Mouse (Mus musculus) B cell, adult (primary cell): ENCODE data around the gene Ephb2. TPM values are rescaled to one million over a fixed set of nuclear protein-coding genes. Genes with fewer than 3 reads are reported as not detected.

Source experiments
- total RNA-seq: library from RNA; stranded (reverse); gene quantifications from 4 replicates; pipeline ENCODE4 v1.2.4, GENCODE M21; 2023; ENCODE audit not compliant: inconsistent age

The Ephb2 gene
- total RNA-seq: not detected in 4 replicates

DNA sequence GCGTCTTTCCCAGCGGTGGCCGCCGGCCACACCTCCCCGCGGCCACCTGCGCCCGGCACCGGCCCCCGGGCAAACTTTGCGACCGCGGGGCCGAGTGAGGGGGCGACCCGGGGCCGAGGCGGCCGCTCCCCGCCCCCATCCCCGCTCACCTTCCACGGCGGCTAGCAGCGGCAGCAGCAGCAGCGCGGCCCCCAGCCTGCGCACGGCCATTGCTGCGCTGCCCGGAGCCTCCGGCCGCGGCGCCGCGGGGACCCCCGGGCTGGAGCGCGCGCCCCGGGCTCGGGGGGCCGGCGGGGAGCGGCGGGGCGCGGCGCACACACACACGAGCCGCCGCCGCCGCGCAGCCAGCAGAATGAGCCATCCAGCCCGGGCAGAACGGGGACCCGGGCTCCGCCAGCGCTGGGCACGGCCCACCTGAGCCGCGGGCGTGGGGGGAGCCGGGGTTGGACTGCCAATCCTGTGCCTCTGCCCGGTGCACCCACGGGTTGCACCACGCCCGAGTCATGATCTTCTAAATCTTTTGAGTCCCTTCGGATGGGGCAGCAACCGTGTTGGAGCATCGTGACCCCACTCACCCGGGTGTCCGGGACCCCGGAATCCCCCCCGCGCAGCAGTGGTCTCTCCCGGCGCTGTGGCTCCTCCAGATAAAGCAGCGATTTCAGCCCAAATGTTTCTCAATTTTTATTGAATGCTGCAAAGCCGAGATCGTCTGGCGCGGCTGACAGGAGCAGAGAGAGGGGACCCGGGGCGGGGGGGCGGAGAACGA lies at the start of gene Ephb2:
Ephb2 (minus strand) TSS at position 368 of the 766 bp plus-strand sequence.

DNA sequence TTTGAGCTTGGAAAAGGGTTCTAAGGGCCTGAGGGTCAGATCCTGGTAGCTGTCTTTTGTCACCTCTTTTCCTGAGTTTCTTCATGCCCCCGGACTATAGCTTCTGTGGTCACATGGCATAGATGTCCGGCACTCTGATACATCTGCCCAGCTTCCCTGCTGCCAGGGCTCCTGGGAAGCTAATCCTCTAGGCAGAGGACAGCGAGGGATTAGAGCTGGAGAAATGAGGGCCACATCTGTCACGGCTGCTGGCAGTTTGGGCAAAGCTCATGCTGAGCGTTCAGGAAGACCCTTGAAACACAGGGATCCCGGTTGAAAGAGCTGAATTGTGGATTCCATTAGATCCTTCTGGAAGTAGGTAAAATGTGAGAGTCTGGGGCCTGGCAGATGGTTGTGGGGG lies 213.4 kb downstream of the Ephb2 start, which contains the start of gene Lactbl1:
Lactbl1 (plus strand) TSS at position 234 of the 400 bp plus-strand sequence.

DNA sequence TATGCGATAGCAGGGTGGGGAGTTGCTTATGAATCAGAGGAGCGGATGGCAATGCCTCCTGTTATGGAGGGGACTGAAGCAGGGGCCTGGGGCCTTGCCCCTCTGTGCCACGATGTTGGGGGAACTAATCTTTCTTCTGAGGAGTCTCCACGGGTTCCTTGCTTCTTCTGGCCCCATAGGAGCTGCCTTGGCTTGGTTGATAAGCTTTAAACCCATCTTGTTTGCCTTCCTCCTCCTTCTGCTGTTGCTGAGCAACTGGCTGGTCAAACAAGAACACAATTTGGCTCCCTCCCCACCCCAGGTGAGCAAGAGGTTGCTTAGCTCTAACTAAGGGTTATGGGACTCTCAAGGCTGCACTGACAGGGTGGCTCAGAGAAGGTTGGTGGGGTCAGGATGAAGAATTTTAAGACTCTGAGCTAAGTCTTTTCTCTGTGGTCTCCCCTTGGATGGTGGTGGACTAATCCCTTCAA lies 225.4 kb downstream of the Ephb2 start, which contains the start of gene Tex46:
Tex46 (plus strand) TSS at position 51 of the 470 bp plus-strand sequence.

DNA sequence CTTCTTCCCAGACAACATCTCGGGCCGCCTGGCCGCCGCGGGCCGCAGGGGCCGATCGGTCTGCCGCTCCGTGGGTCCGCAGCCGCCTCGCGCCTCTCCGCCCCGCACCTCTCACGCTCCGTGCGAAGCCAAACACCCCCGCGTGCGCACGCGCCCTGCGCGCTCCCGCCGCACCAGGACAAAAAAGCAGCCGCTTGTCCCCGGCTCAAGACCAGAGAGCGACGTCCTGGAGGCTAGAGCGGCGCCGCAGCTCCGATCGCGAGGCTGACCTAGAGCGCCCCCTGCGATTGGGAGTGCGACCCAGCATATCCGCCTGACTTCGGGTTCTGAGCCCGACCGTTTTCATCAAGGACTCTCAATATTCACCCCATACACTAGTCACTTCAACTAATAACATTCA lies 233.2 kb downstream of the Ephb2 start, which contains the start of gene Kdm1a:
Kdm1a (minus strand) TSS at position 156 of the 400 bp plus-strand sequence.

Other genes starting within 250 kb of the Ephb2 start
- gene Kdm1a, start 233.3 kb downstream of the Ephb2 start, total RNA-seq: 54.0 to 63.3 TPM (median 60.4 TPM) in 4 replicates
- gene Tex46, start 225.6 kb downstream of the Ephb2 start, total RNA-seq: not detected in 4 replicates
- 0.22 TPM in 1 of 4 replicates, not detected in the others for gene Lactbl1, start 213.4 kb downstream of the Ephb2 start, total RNA-seq
- 10.2 to 19.7 TPM (median 13.7 TPM) in 4 replicates for gene C1qb, start 50.2 kb upstream of the Ephb2 start, total RNA-seq
- 7.0 to 19.1 TPM (median 13.5 TPM) in 4 replicates for gene C1qc, start 57.1 kb upstream of the Ephb2 start, total RNA-seq
- gene C1qa, start 62.8 kb upstream of the Ephb2 start, total RNA-seq: 8.4 to 19.9 TPM (median 11.4 TPM) in 4 replicates
- not detected in 4 replicates for gene Epha8, start 120.8 kb upstream of the Ephb2 start, total RNA-seq
- gene Zbtb40, start 212.8 kb upstream of the Ephb2 start, total RNA-seq: 24.9 to 25.6 TPM (median 25.1 TPM) in 4 replicates